Mouse (Mus musculus): ENCODE data around the gene Rad23a. TPM values are rescaled to one million over a fixed set of nuclear protein-coding genes. Genes with fewer than 3 reads are reported as not detected.

Gene Rad23a
- polyA plus RNA-seq, 1 experiment = not detected

DNA sequence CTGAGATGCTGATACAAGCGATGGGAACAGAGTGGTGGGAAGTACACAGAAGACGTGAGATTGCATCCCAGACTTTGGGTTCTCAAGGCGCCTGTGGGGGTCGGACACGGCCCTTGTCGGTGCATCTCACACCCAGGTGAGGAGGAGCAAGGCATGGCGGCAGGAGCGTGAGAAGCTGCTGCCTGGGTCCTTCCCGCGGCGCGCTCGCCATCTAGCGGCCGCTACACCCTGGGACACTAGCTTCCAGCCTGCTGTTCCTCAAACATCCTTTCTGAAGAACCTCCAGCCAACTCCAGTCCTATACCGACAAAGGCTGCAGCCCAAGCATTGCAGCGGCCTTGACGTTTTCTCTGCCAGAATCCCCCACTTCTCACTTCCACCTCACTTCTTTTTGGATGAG is 16.8 kb downstream of the Rad23a start:
- peak; percentile 64 for TF ChIP-seq CTCF (IDR thresholded peaks at IDR 0.05; ENCODE audit: insufficient read depth, low read depth, low read length)
- TF ChIP-seq POLR2A (IDR thresholded peaks at IDR 0.05; ENCODE audit: insufficient read depth, low read depth, low read length) = no peak

GRCm38 (mm10) chr8:84822723-84823122 is 17.7 kb downstream of the Rad23a start, which contains the start of gene Dand5:
TSS of gene Dand5 (minus strand) at chr8:84822823.
- WGBS = 72% methylated on average over 3 of the region's 3 CpGs
- TF ChIP-seq POLR2A (IDR thresholded peaks at IDR 0.05; ENCODE audit: insufficient read depth, low read depth, low read length) (no peak), CTCF (IDR thresholded peaks at IDR 0.05; ENCODE audit: insufficient read depth, low read depth, low read length) (no peak)
- H3K4me3 ChIP-seq (ENCODE audit: insufficient read depth, low read depth, low read length) = peak within 1 kb of the TSS; percentile 27
- H3K4me1 ChIP-seq (ENCODE audit: control insufficient read depth, insufficient read depth, low read length) = peaks cover 11% of the 10 kb centered on the region
- no peak within 1 kb of the TSS for H3K27ac ChIP-seq (ENCODE audit: insufficient read depth, low read depth, low read length)

More for the DNA sequence above, 16.8 kb downstream of the Rad23a start:
- WGBS = 2% methylated on average over 18 of the region's 18 CpGs
- Histone ChIP-seq H3K4me1 (ENCODE audit: control insufficient read depth, insufficient read depth, low read length) (peaks cover 11% of the 10 kb centered on the region), H3K4me3 (ENCODE audit: insufficient read depth, low read depth, low read length) (peak overlapping the region; percentile 27), H3K27ac (ENCODE audit: insufficient read depth, low read depth, low read length) (no peak overlapping the region)

GRCm38 (mm10) chr8:84816117-84816516 is 24.3 kb downstream of the Rad23a start:
- 86% methylated on average over 17 of the region's 17 CpGs for WGBS
- H3K4me1 ChIP-seq (ENCODE audit: control insufficient read depth, insufficient read depth, low read length) = peaks cover 12% of the 10 kb centered on the region
- no peak overlapping the region for H3K27ac ChIP-seq (ENCODE audit: insufficient read depth, low read depth, low read length)
- H3K4me3 ChIP-seq (ENCODE audit: insufficient read depth, low read depth, low read length) = no peak overlapping the region
- TF ChIP-seq POLR2A (IDR thresholded peaks at IDR 0.05; ENCODE audit: insufficient read depth, low read depth, low read length) (no peak), CTCF (IDR thresholded peaks at IDR 0.05; ENCODE audit: insufficient read depth, low read depth, low read length) (no peak)

GRCm38 (mm10) chr8:84815547-84815946 is 24.9 kb downstream of the Rad23a start:
- WGBS = 25% methylated on average over 9 of the region's 9 CpGs
- Histone ChIP-seq H3K4me3 (ENCODE audit: insufficient read depth, low read depth, low read length) (no peak overlapping the region), H3K27ac (ENCODE audit: insufficient read depth, low read depth, low read length) (no peak overlapping the region), H3K4me1 (ENCODE audit: control insufficient read depth, insufficient read depth, low read length) (peaks cover 17% of the 10 kb centered on the region)
- no peak for TF ChIP-seq POLR2A (IDR thresholded peaks at IDR 0.05; ENCODE audit: insufficient read depth, low read depth, low read length)
- peak; percentile 64 for TF ChIP-seq CTCF (IDR thresholded peaks at IDR 0.05; ENCODE audit: insufficient read depth, low read depth, low read length)

GRCm38 (mm10) chr8:84814555-84815441 is 25.7 kb downstream of the Rad23a start:
- Histone ChIP-seq H3K4me1 (ENCODE audit: control insufficient read depth, insufficient read depth, low read length) (peaks cover 17% of the 10 kb centered on the region), H3K27ac (ENCODE audit: insufficient read depth, low read depth, low read length) (no peak overlapping the region), H3K4me3 (ENCODE audit: insufficient read depth, low read depth, low read length) (no peak overlapping the region)
- TF ChIP-seq CTCF (IDR thresholded peaks at IDR 0.05; ENCODE audit: insufficient read depth, low read depth, low read length) = no peak
- no peak for TF ChIP-seq POLR2A (IDR thresholded peaks at IDR 0.05; ENCODE audit: insufficient read depth, low read depth, low read length)
- WGBS = 38% methylated on average over 19 of the region's 19 CpGs

- TF ChIP-seq CTCF (IDR thresholded peaks at IDR 0.05; ENCODE audit: insufficient read depth, low read depth, low read length) (no peak), POLR2A (IDR thresholded peaks at IDR 0.05; ENCODE audit: insufficient read depth, low read depth, low read length) (no peak)
- H3K27ac ChIP-seq (ENCODE audit: insufficient read depth, low read depth, low read length) = no peak overlapping the region
- WGBS = 66% methylated on average over 11 of the region's 11 CpGs
These were observed 26.3 kb downstream of the Rad23a start for GRCm38 (mm10) chr8:84814240-84814554.

DNA sequence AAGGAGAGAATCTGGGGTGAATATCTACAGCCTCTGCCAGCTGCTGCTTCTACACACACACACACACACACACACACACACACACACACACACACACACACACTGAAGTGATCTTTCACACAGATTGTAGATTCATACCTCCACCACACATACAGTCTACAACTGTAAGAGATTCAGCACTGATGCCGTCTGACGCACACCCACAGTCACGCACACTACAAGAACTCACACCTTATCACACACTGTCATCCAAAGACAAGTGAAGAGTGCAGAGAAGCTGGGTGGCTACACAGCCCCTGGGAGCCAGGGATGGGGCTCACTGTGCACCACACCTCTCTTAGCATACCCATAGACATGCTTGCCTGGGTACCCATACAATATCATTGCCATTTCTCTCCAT is 26.6 kb downstream of the Rad23a start:
- no peak for TF ChIP-seq CTCF (IDR thresholded peaks at IDR 0.05; ENCODE audit: insufficient read depth, low read depth, low read length)
- TF ChIP-seq POLR2A (IDR thresholded peaks at IDR 0.05; ENCODE audit: insufficient read depth, low read depth, low read length) = no peak
- Histone ChIP-seq H3K4me3 (ENCODE audit: insufficient read depth, low read depth, low read length) (no peak overlapping the region), H3K4me1 (ENCODE audit: control insufficient read depth, insufficient read depth, low read length) (peaks cover 17% of the 10 kb centered on the region), H3K27ac (ENCODE audit: insufficient read depth, low read depth, low read length) (no peak overlapping the region)
- WGBS = 76% methylated on average over 3 of the region's 3 CpGs

More at GRCm38 (mm10) chr8:84814240-84814554, 26.3 kb downstream of the Rad23a start:
- Histone ChIP-seq H3K4me1 (ENCODE audit: control insufficient read depth, insufficient read depth, low read length) (peaks cover 17% of the 10 kb centered on the region), H3K4me3 (ENCODE audit: insufficient read depth, low read depth, low read length) (no peak overlapping the region)

- WGBS = under 1% methylated on average over 5 of the region's 5 CpGs
- H3K27ac ChIP-seq (ENCODE audit: insufficient read depth, low read depth, low read length) = no peak overlapping the region
- H3K4me1 ChIP-seq (ENCODE audit: control insufficient read depth, insufficient read depth, low read length) = peaks cover 17% of the 10 kb centered on the region
- H3K4me3 ChIP-seq (ENCODE audit: insufficient read depth, low read depth, low read length) = no peak overlapping the region
- TF ChIP-seq POLR2A (IDR thresholded peaks at IDR 0.05; ENCODE audit: insufficient read depth, low read depth, low read length) (no peak), CTCF (IDR thresholded peaks at IDR 0.05; ENCODE audit: insufficient read depth, low read depth, low read length) (no peak)
These were observed 27.4 kb downstream of the Rad23a start for GRCm38 (mm10) chr8:84813059-84813458.

DNA sequence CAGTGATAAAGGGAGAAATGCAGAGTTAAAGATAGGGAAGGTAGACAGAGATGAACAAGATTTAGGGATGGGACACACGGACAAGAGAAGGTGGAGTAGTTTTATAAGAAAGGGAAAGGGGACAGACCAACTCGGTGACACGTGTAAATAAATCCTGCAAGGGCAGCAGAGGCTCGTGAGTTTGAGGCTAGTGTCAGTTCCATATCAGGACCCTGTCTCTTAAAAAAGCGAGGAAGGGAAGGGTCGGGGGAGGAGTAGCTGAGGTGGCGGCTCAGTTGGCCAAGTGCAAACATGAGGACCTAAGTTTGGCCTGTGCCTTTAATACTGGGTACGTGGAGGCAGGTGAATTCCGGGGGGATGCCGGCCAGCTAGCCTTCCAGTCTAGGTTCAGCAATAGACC is 29.2 kb downstream of the Rad23a start:
- 25% methylated on average over 10 of the region's 10 CpGs for WGBS
- TF ChIP-seq CTCF (IDR thresholded peaks at IDR 0.05; ENCODE audit: insufficient read depth, low read depth, low read length) (no peak), POLR2A (IDR thresholded peaks at IDR 0.05; ENCODE audit: insufficient read depth, low read depth, low read length) (no peak)
- H3K4me3 ChIP-seq (ENCODE audit: insufficient read depth, low read depth, low read length) = peak overlapping the region; percentile 28
- peaks cover 17% of the 10 kb centered on the region for H3K4me1 ChIP-seq (ENCODE audit: control insufficient read depth, insufficient read depth, low read length)
- no peak overlapping the region for H3K27ac ChIP-seq (ENCODE audit: insufficient read depth, low read depth, low read length)
